Mouse (Mus musculus) cerebellum, adult 9-11 months (tissue): ENCODE measurements around the gene Mrpl49.
A peak's percentile ranks its signal among the peaks of the same experiment; 100 is the strongest.

Source experiments
- DNase-seq: peaks from one replicate; pipeline ENCODE4 v3.0.0; 2022

The Mrpl49 gene

GRCm38 (mm10) chr19:6035966-6036585 lies 21.5 kb downstream of the Mrpl49 start:
- DNase-seq: no peak

DNA sequence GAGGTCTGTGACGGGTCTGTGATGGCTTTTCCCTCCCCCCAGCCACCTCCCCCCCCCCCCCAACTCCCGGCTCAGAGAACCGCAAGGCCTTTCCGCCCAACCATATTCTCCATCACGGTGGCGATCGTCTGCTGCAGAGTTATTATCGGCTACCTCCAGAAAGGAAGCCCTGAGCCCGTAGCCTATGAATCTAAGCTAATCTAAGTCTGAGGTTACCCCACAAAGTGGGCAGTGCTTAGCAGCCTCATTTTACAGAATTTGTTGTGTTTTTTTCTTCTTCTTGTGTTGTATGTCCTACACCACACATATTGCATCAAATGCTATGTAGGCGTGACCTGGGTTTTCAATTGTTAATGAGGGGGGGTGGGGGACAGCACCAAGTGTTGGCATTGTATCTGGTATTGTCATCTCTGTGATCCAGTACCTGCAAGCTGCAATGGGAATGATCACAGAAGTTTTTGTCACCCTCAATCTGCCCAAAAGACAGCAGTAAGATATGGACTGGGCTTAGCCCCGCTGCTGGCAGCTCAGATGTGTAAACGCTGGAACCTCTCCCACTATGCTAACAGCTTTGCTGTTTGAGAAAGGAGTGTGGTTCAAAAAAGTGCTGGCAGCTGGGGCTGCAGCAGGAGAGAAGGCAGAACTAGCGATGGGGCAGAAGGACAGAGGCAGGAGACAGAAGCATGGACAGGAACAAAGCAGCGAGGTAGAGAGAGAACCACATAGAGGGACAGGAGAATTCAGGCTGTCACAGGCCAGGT lies 26.9 kb downstream of the Mrpl49 start:
- no peak for DNase-seq

- no peak for DNase-seq
Measured at GRCm38 (mm10) chr19:6029426-6029825, 28.2 kb downstream of the Mrpl49 start.

DNA sequence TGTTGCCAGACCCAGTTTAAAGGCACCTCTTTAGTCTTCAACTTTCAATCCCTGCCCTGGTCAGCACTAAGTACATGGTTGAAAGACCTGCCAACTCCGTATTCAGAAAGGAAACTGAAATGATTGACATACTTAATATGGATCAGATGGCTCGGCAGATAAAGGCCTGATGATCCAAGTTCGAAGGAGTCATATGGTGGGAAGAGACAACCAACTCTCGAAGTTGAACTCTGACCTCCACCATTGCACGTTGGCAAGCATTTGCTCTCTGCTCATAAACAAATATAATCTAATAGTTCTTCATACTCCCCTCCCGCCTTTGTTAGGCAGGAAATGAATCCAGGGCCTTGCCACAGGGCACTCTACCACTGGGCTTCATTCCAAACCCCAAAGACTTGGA lies 28.6 kb downstream of the Mrpl49 start:
- DNase-seq: no peak

- no peak for DNase-seq
Measured at GRCm38 (mm10) chr19:6023930-6024329, 33.7 kb downstream of the Mrpl49 start.

DNA sequence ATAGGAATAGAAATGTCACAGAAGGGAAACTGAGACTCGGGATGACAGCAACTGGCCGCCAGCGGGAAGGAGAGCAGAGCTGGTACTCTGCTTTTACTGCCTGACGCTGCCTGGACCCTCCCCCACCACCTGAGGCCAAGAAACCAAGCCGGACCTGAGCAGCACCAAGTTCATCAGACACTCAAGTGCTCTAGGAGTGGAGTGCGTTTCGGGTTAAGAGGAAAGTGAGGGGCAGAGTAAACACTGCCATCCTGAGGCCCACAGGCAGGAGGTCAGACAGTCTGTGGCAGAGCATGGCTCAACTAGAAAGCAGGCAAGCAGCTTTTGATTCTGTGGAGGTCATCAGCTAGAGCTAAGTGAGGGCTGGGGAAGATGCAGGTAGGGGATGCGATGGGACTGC lies 34.5 kb downstream of the Mrpl49 start:
- DNase-seq: no peak

- no peak for DNase-seq
Measured at GRCm38 (mm10) chr19:6020276-6020675, 37.3 kb downstream of the Mrpl49 start.

DNA sequence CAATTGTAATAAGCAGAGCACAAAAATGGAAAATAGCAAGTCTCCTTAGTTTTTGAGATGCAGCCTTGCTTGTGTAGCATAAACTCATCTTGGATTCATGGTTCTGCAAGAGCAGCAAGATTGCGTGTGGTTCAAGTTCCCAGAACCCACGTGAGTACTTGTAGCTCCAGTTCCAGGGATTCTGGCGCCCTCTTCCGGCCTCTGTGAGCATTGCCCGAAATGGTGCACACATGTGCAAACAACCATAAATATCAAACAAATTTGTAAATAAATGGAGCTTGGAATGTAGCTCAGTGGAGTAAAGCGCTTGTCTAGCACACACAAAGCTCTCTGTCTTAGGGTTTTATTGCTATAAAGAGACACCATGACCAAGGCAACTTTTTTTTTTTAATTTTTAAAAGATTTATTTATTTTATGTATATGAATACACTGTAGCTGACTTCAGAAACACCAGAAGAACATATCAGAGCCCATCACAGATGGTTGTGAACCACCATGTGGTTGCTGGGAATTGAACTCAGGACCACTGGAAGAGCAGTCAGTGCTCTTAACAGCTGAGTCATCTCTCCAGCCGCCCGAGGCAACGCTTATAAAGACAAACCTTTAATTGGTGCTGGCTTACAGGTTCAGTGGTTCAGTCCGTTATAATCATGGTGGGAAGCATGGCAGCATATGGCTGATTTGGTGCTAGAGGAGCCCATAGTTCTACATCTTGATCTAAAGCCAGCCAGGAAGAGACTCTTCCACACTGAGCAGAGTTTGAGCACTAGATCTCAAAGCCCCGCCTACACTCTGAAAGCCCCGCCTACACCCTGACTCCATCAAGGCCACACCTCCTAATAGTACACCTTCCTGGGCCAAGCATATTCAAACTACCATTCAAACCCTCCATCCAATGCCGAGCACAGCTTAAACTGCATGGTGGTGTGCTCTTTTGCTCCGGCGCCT lies 39.2 kb downstream of the Mrpl49 start:
- peak; percentile 84 for DNase-seq

DNA sequence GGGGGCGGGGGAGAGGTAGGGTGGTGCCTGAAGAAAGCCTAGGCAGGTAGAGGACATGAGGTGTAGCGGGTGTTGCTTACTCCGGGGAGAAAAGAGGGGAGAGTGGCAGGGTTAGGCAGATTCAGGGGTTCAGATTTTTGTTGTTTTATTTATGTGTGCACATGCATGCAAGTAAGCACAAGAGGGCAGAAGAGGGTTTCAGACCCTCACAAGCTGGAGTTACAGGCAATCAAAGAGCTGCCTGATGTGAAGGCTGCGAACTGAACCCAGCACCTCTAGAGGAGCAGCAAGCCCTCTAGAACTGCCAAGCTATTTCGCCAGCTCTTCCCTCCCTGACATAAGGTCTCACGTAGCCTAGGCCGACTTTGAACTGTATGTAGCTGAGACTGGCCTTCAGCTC lies 41.1 kb downstream of the Mrpl49 start:
- DNase-seq: peak; percentile 24

DNA sequence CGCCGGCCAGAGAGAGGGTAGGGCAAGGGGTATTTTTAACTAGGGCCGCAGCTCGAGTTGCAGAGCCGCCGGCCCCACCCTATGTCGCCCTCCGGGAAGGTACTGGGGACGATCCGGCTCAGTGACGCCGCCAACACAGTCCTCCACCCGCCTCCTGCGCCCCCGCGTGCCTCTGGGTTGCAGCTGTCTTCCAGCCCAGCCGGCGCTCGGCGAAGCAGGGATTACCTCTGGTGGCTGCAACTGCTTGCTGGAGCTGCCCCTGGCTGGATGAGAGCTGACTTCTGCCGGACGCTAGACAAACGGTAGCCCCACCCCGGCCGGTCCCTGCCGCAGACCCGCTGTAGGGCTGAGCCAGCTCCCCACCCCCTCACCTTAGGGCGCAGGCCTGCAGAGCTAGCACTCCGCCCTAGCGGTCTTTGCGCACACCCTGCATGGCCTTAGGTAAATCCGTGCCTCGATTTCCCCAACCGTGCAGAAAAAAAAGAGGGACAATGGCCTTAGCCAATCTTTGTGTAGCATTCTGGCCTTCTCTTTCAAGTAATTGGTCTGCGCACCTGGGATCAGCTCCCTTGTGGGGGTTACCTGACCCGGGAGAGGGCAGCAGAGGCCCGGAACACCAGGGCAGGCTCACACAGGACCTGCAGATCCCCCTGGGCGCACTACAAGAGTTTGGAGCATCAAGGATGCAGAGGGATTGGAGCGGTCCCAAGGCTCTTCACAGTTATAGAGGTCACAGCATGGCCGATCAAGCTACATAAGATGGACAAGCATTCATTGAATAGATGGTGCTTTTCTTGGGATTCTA lies 41.9 kb downstream of the Mrpl49 start, which contains the start of gene Capn1:
Gene Capn1 (minus strand): TSS at position 387 of the 805 bp plus-strand sequence.
- peak; percentile 70 for DNase-seq

- no peak for DNase-seq
Measured at GRCm38 (mm10) chr19:6014991-6015510, 42.5 kb downstream of the Mrpl49 start.

DNA sequence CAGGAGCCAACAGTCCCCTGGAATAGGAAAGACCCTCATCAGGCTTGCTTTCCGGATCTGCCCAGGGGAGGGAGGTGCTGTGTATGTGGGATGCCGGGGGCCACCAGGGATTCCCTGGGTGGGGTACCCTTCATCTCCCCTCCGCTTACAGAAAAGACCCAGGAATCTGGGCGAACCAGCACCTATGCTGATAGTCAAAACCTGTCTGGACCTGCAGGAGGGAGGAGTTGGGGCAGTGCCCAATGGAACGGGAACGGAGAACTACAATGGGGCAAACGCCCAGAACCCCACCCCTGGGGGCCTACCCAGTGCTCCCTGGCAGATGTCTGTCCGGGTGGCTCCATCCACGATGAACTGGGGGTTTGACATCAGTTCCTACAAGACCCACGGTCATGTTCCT lies 43.9 kb downstream of the Mrpl49 start:
- peak; percentile 34 for DNase-seq

DNA sequence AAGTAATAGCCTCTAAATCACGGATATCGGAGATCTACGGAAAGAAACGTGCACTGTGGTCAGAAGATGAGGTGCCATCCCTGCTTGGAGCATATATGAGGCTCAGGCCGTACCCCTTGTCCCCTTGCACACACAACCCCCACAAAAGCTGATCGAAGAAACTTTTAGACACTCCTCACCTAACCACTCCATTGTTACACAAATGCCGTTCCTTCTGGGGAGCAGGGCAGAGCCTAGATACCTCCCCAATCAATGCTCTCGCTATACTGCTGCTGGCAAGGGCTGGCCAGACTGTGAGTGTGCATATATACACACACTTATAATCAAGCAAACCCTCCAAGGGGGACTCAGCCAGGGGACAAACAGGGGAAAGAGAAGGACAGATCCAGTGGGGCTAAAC lies 48.4 kb downstream of the Mrpl49 start:
- DNase-seq: no peak

GRCm38 (mm10) chr19:6007013-6007412 lies 50.6 kb downstream of the Mrpl49 start:
- no peak for DNase-seq

GRCm38 (mm10) chr19:6005541-6005940 lies 52.0 kb downstream of the Mrpl49 start:
- DNase-seq: no peak
